Mouse (Mus musculus): ENCODE data around the gene Vps35l. TPM values are rescaled to one million over a fixed set of nuclear protein-coding genes. Genes with fewer than 3 reads are reported as not detected.

Vps35l gene
- total and polyA plus RNA-seq, 3 experiments, result 30.1 to 76.5 (median 75.6) TPM

GRCm38 (mm10) chr7:118800112-118800734 is 60.2 kb downstream of the Vps35l start:
- Histone ChIP-seq H3K36me3 (replicated peaks) (peaks cover 69% of the 10 kb centered on the region), H3K4me3 (ENCODE audit: low read depth, low read length) (no peak overlapping the region), H3K4me1 (ENCODE audit: insufficient read depth, low read depth, low read length) (peaks cover 20% of the 10 kb centered on the region), H3K27me3 (ENCODE audit: insufficient read depth, low read length) (no peaks in the 10 kb centered on the region), H3K9me3 (replicated peaks) (no peaks in the 10 kb centered on the region)
- DNase-seq (ENCODE audit: low spot score), result no peak
- no peak for ATAC-seq (ENCODE audit: extremely low read depth, insufficient number of reproducible peaks, low FRiP score, poor library complexity, severe bottlenecking)
- TF ChIP-seq GATA2 (IDR thresholded peaks at IDR 0.05; ENCODE audit: borderline replicate concordance, low read depth, low read length), result no peak
- TF ChIP-seq POLR2AphosphoS5 (IDR thresholded peaks at IDR 0.05; ENCODE audit: insufficient replicate concordance, low read depth, low read length), result no peak
- no peak for TF ChIP-seq CTCF (IDR thresholded peaks at IDR 0.05; ENCODE audit: low read depth, low read length)
- TF ChIP-seq GATA1 (IDR thresholded peaks at IDR 0.05; ENCODE audit: borderline replicate concordance, low read length), result no peak
- TF ChIP-seq TAL1 (conservative IDR thresholded peaks at IDR 0.05; ENCODE audit: low read depth, low read length), result no peak

- H3K4me3 ChIP-seq (ENCODE audit: low read depth, low read length), result no peak overlapping the region
- H3K9me3 ChIP-seq (replicated peaks), result no peaks in the 10 kb centered on the region
- H3K4me1 ChIP-seq (ENCODE audit: insufficient read depth, low read depth, low read length), result peaks cover 15% of the 10 kb centered on the region
- H3K27me3 ChIP-seq (ENCODE audit: insufficient read depth, low read length), result no peaks in the 10 kb centered on the region
- TF ChIP-seq GATA2 (IDR thresholded peaks at IDR 0.05; ENCODE audit: borderline replicate concordance, low read depth, low read length), result no peak
- no peak for TF ChIP-seq GATA1 (IDR thresholded peaks at IDR 0.05; ENCODE audit: borderline replicate concordance, low read length)
- TF ChIP-seq POLR2AphosphoS5 (IDR thresholded peaks at IDR 0.05; ENCODE audit: insufficient replicate concordance, low read depth, low read length), result no peak
- peaks cover 61% of the 10 kb centered on the region for H3K36me3 ChIP-seq (replicated peaks)
- ATAC-seq (ENCODE audit: extremely low read depth, insufficient number of reproducible peaks, low FRiP score, poor library complexity, severe bottlenecking) (no peak), DNase-seq (ENCODE audit: low spot score) (no peak)
Observed at GRCm38 (mm10) chr7:118801791-118802190, 61.8 kb downstream of the Vps35l start.

- Histone ChIP-seq H3K27me3 (ENCODE audit: insufficient read depth, low read length) (no peaks in the 10 kb centered on the region), H3K36me3 (replicated peaks) (peaks cover 67% of the 10 kb centered on the region), H3K4me3 (ENCODE audit: low read depth, low read length) (no peak overlapping the region), H3K4me1 (ENCODE audit: insufficient read depth, low read depth, low read length) (peaks cover 3% of the 10 kb centered on the region; the same call in 1 of the 2 replicates), H3K9me3 (replicated peaks) (no peaks in the 10 kb centered on the region)
- TF ChIP-seq GATA1 (IDR thresholded peaks at IDR 0.05; ENCODE audit: borderline replicate concordance, low read length) (no peak), POLR2AphosphoS5 (IDR thresholded peaks at IDR 0.05; ENCODE audit: insufficient replicate concordance, low read depth, low read length) (no peak), GATA2 (IDR thresholded peaks at IDR 0.05; ENCODE audit: borderline replicate concordance, low read depth, low read length) (no peak), CTCF (IDR thresholded peaks at IDR 0.05; ENCODE audit: low read depth, low read length) (no peak), TAL1 (conservative IDR thresholded peaks at IDR 0.05; ENCODE audit: low read depth, low read length) (no peak)
- no peak for DNase-seq (ENCODE audit: low spot score)
- ATAC-seq (ENCODE audit: extremely low read depth, insufficient number of reproducible peaks, low FRiP score, poor library complexity, severe bottlenecking), result no peak
Observed at GRCm38 (mm10) chr7:118803425-118803824, 63.4 kb downstream of the Vps35l start.

- no peaks in the 10 kb centered on the region for H3K9me3 ChIP-seq (replicated peaks)
- ATAC-seq (ENCODE audit: extremely low read depth, insufficient number of reproducible peaks, low FRiP score, poor library complexity, severe bottlenecking) (no peak), DNase-seq (ENCODE audit: low spot score) (no peak)
- H3K4me1 ChIP-seq (ENCODE audit: insufficient read depth, low read depth, low read length), result peaks cover 16% of the 10 kb centered on the region
- no peak for TF ChIP-seq GATA1 (IDR thresholded peaks at IDR 0.05; ENCODE audit: borderline replicate concordance, low read length)
- TF ChIP-seq TAL1 (conservative IDR thresholded peaks at IDR 0.05; ENCODE audit: low read depth, low read length), result no peak
- H3K27me3 ChIP-seq (ENCODE audit: insufficient read depth, low read length), result no peaks in the 10 kb centered on the region
- H3K4me3 ChIP-seq (ENCODE audit: low read depth, low read length), result no peak overlapping the region
- H3K36me3 ChIP-seq (replicated peaks), result peaks cover 72% of the 10 kb centered on the region
Observed at GRCm38 (mm10) chr7:118806631-118807411, 66.8 kb downstream of the Vps35l start.

GRCm38 (mm10) chr7:118807899-118808298 is 67.9 kb downstream of the Vps35l start:
- ATAC-seq (ENCODE audit: extremely low read depth, insufficient number of reproducible peaks, low FRiP score, poor library complexity, severe bottlenecking), result no peak
- no peak for DNase-seq (ENCODE audit: low spot score)
- no peaks in the 10 kb centered on the region for H3K27me3 ChIP-seq (ENCODE audit: insufficient read depth, low read length)
- TF ChIP-seq POLR2AphosphoS5 (IDR thresholded peaks at IDR 0.05; ENCODE audit: insufficient replicate concordance, low read depth, low read length), result no peak
- TF ChIP-seq TAL1 (conservative IDR thresholded peaks at IDR 0.05; ENCODE audit: low read depth, low read length), result no peak
- TF ChIP-seq GATA1 (IDR thresholded peaks at IDR 0.05; ENCODE audit: borderline replicate concordance, low read length), result no peak
- TF ChIP-seq GATA2 (IDR thresholded peaks at IDR 0.05; ENCODE audit: borderline replicate concordance, low read depth, low read length), result no peak
- H3K4me1 ChIP-seq (ENCODE audit: insufficient read depth, low read depth, low read length), result peaks cover 21% of the 10 kb centered on the region
- H3K36me3 ChIP-seq (replicated peaks), result peaks cover 67% of the 10 kb centered on the region
- no peaks in the 10 kb centered on the region for H3K9me3 ChIP-seq (replicated peaks)
- H3K4me3 ChIP-seq (ENCODE audit: low read depth, low read length), result no peak overlapping the region

GRCm38 (mm10) chr7:118811407-118812106 is 71.5 kb downstream of the Vps35l start:
- TF ChIP-seq POLR2AphosphoS5 (IDR thresholded peaks at IDR 0.05; ENCODE audit: insufficient replicate concordance, low read depth, low read length) (no peak), TAL1 (conservative IDR thresholded peaks at IDR 0.05; ENCODE audit: low read depth, low read length) (0 out of 2 replicates have a peak, but pooled peaks have one; percentile 19)
- no peaks in the 10 kb centered on the region for H3K27me3 ChIP-seq (ENCODE audit: insufficient read depth, low read length)
- peaks cover 77% of the 10 kb centered on the region for H3K36me3 ChIP-seq (replicated peaks)
- peak; percentile 19 for DNase-seq (ENCODE audit: low spot score)
- no peaks in the 10 kb centered on the region for H3K9me3 ChIP-seq (replicated peaks)
- ATAC-seq (ENCODE audit: extremely low read depth, insufficient number of reproducible peaks, low FRiP score, poor library complexity, severe bottlenecking), result peak; percentile 64
- no peak overlapping the region for H3K4me3 ChIP-seq (ENCODE audit: low read depth, low read length)
- peaks cover 21% of the 10 kb centered on the region for H3K4me1 ChIP-seq (ENCODE audit: insufficient read depth, low read depth, low read length)

Measured in G1E (cell line).